Mouse (Mus musculus) A20 (cell line): Measurements from ENCODE around the gene Dpf1.
A peak's percentile ranks its signal among the peaks of the same experiment; 100 is the strongest.

Source experiments
- DNase-seq: peaks from one replicate; pipeline ENCODE4 v3.0.0-alpha.2; 2011; ENCODE audit warnings: low read depth, low spot score

Dpf1 gene

GRCm38 (mm10) chr7:29338984-29339679, 35.4 kb downstream of the Dpf1 start:
- DNase-seq = no peak

- no peak for DNase-seq
Measured at GRCm38 (mm10) chr7:29340247-29340646, 36.5 kb downstream of the Dpf1 start.

- DNase-seq = no peak
Measured at GRCm38 (mm10) chr7:29340838-29341237, 37.1 kb downstream of the Dpf1 start.

GRCm38 (mm10) chr7:29341722-29342121, 38.0 kb downstream of the Dpf1 start:
- no peak for DNase-seq

- DNase-seq = no peak
Measured at GRCm38 (mm10) chr7:29342489-29343092, 38.8 kb downstream of the Dpf1 start.

GRCm38 (mm10) chr7:29343746-29344145, 40.0 kb downstream of the Dpf1 start:
- DNase-seq = no peak

- no peak for DNase-seq
Measured at GRCm38 (mm10) chr7:29345534-29345933, 41.8 kb downstream of the Dpf1 start.

- DNase-seq = no peak
Measured at GRCm38 (mm10) chr7:29346212-29346611, 42.5 kb downstream of the Dpf1 start.

GRCm38 (mm10) chr7:29350489-29350888, 46.7 kb downstream of the Dpf1 start:
- no peak for DNase-seq

- no peak for DNase-seq
Measured at GRCm38 (mm10) chr7:29352246-29352645, 48.5 kb downstream of the Dpf1 start.

GRCm38 (mm10) chr7:29354161-29354560, 50.4 kb downstream of the Dpf1 start:
- DNase-seq = no peak

- DNase-seq = no peak
Measured at GRCm38 (mm10) chr7:29355406-29355805, 51.7 kb downstream of the Dpf1 start.

GRCm38 (mm10) chr7:29361497-29361896, 57.7 kb downstream of the Dpf1 start:
- DNase-seq = no peak

- peak; percentile 22 for DNase-seq
Measured at GRCm38 (mm10) chr7:29364052-29364451, 60.3 kb downstream of the Dpf1 start.

- no peak for DNase-seq
Measured at GRCm38 (mm10) chr7:29367166-29368003, 63.6 kb downstream of the Dpf1 start.
